Mouse (Mus musculus) G1E (cell line): ENCODE measurements around the gene Ebp. TPM values are rescaled to one million over a fixed set of nuclear protein-coding genes. Genes with fewer than 3 reads are reported as not detected.

ENCODE experiments used
- ATAC-seq: 2 replicates; pipeline ENCODE4 v1.8.0; 2016; ENCODE audit warnings: mild to moderate bottlenecking; ENCODE audit not compliant: insufficient number of reproducible peaks, poor library complexity, low FRiP score, severe bottlenecking; ENCODE audit errors: extremely low read depth
- DNase-seq: peaks from one replicate; pipeline ENCODE4 v3.0.0; 2012; ENCODE audit warnings: low spot score
- H3K27me3 ChIP-seq: 2 replicates; pipeline ENCODE4 v1.6.1; 2012; ENCODE audit warnings: mild to moderate bottlenecking, low read length, inconsistent platforms; ENCODE audit not compliant: insufficient read depth
- H3K36me3 ChIP-seq: replicated peaks from 2 replicates; pipeline ENCODE3; 2012; ENCODE audit warnings: mild to moderate bottlenecking, inconsistent platforms
- H3K4me1 ChIP-seq: 2 replicates; pipeline ENCODE4 v1.6.1; 2012; ENCODE audit warnings: low read depth, low read length, inconsistent platforms, mixed read lengths; ENCODE audit not compliant: insufficient read depth
- H3K4me3 ChIP-seq: 2 replicates; pipeline ENCODE4 v1.5.1; 2012; ENCODE audit warnings: low read depth, mild to moderate bottlenecking, inconsistent platforms, low read length, moderate library complexity, mixed read lengths
- H3K9me3 ChIP-seq: replicated peaks from 2 replicates; pipeline ENCODE4 v1.6.1; 2012; ENCODE audit warnings: inconsistent platforms
- CTCF ChIP-seq: IDR thresholded peaks from 2 replicates; pipeline ENCODE4 v1.5.1; 2012; ENCODE audit warnings: low read depth, low read length, inconsistent platforms, mixed read lengths
- GATA1 ChIP-seq: IDR thresholded peaks from 2 replicates; pipeline ENCODE4 v1.6.1; 2012; ENCODE audit warnings: borderline replicate concordance, low read length, inconsistent platforms, mixed read lengths
- GATA2 ChIP-seq: IDR thresholded peaks from 2 replicates; pipeline ENCODE4 v1.6.1; 2012; ENCODE audit warnings: low read depth, low read length, inconsistent platforms, borderline replicate concordance
- POLR2AphosphoS5 ChIP-seq: IDR thresholded peaks from 2 replicates; pipeline ENCODE4 v1.6.1; 2012; ENCODE audit warnings: low read depth, low read length, inconsistent platforms; ENCODE audit not compliant: insufficient replicate concordance
- TAL1 ChIP-seq: conservative IDR thresholded peaks from 2 replicates; pipeline ENCODE4 v1.6.1; 2012; ENCODE audit warnings: low read depth, low read length, inconsistent platforms, mixed read lengths
- polyA plus RNA-seq: library from polyadenylated mRNA; stranded (reverse); fragments of >175 nt; gene quantifications from 2 replicates; pipeline ENCODE4 v1.2.3, GENCODE M21; 2012
- total RNA-seq, 2 experiments: library from RNA; stranded (forward) in 1 of 2; stranded (reverse) in 1 of 2; fragments of 200-1000 nt in 1 of 2; fragments of >200 nt in 1 of 2; fragmentation: Nextera tagmentation in 1 of 2; gene quantifications; 2 replicates each; pipeline ENCODE4 v1.2.3; 2014 to 2017

Gene Ebp
- total and polyA plus RNA-seq, 3 experiments, result 2.3 to 52.7 (median 17.1) TPM

GRCm38 (mm10) chrX:8175504-8176385 is 17.6 kb downstream of the Ebp start, which contains the start of gene Tbc1d25:
Tbc1d25 (minus strand) TSS chrX:8176181.
- TF ChIP-seq GATA2 (no peak), GATA1 (no peak), TAL1 (no peak), POLR2AphosphoS5 (no peak), CTCF (no peak)
- Histone ChIP-seq H3K36me3 (peaks cover 29% of the 10 kb centered on the region), H3K27me3 (no peaks in the 10 kb centered on the region), H3K4me1 (peaks cover 13% of the 10 kb centered on the region; the same call in 1 of the 2 replicates), H3K4me3 (peak within 1 kb of the TSS; percentile 82), H3K9me3 (no peaks in the 10 kb centered on the region)
- peak; percentile 70 for ATAC-seq
- peak; percentile 71 for DNase-seq

GRCm38 (mm10) chrX:8175169-8175503 is 18.2 kb downstream of the Ebp start:
- no peak for TF ChIP-seq CTCF
- no peak for TF ChIP-seq POLR2AphosphoS5
- TF ChIP-seq GATA2, result no peak
- no peak for TF ChIP-seq TAL1
- TF ChIP-seq GATA1, result no peak
- DNase-seq (peak; percentile 27), ATAC-seq (no peak)
- Histone ChIP-seq H3K27me3 (no peaks in the 10 kb centered on the region), H3K9me3 (no peaks in the 10 kb centered on the region), H3K36me3 (peaks cover 35% of the 10 kb centered on the region), H3K4me3 (peak overlapping the region; percentile 82), H3K4me1 (peaks cover 13% of the 10 kb centered on the region; the same call in 1 of the 2 replicates)

GRCm38 (mm10) chrX:8167716-8168647 is 25.3 kb downstream of the Ebp start:
- no peak for DNase-seq
- TF ChIP-seq TAL1 (no peak), POLR2AphosphoS5 (no peak), GATA1 (no peak), CTCF (no peak), GATA2 (no peak)

GRCm38 (mm10) chrX:8164471-8164870 is 28.8 kb downstream of the Ebp start:
- TF ChIP-seq POLR2AphosphoS5 (no peak), GATA2 (no peak), CTCF (no peak), TAL1 (no peak), GATA1 (no peak)
- ATAC-seq, result no peak
- H3K9me3 ChIP-seq, result no peaks in the 10 kb centered on the region
- DNase-seq, result no peak
- no peaks in the 10 kb centered on the region for H3K4me1 ChIP-seq
- no peak overlapping the region for H3K4me3 ChIP-seq
- H3K27me3 ChIP-seq, result no peaks in the 10 kb centered on the region
- peaks cover 65% of the 10 kb centered on the region for H3K36me3 ChIP-seq

More at GRCm38 (mm10) chrX:8167716-8168647, 25.3 kb downstream of the Ebp start:
- Histone ChIP-seq H3K4me3 (no peak overlapping the region), H3K27me3 (no peaks in the 10 kb centered on the region), H3K9me3 (no peaks in the 10 kb centered on the region), H3K4me1 (no peaks in the 10 kb centered on the region; the same call in 1 of the 2 replicates), H3K36me3 (peaks cover 70% of the 10 kb centered on the region)
- ATAC-seq, result no peak

GRCm38 (mm10) chrX:8163076-8163475 is 30.2 kb downstream of the Ebp start:
- Histone ChIP-seq H3K4me1 (no peaks in the 10 kb centered on the region), H3K27me3 (no peaks in the 10 kb centered on the region), H3K36me3 (peaks cover 63% of the 10 kb centered on the region), H3K9me3 (no peaks in the 10 kb centered on the region), H3K4me3 (no peak overlapping the region)
- TF ChIP-seq GATA1 (no peak), TAL1 (no peak), CTCF (no peak), POLR2AphosphoS5 (no peak), GATA2 (no peak)
- DNase-seq (no peak), ATAC-seq (no peak)

- TF ChIP-seq GATA2 (no peak), CTCF (no peak), POLR2AphosphoS5 (no peak), TAL1 (no peak), GATA1 (no peak)
- Histone ChIP-seq H3K27me3 (no peaks in the 10 kb centered on the region), H3K9me3 (no peaks in the 10 kb centered on the region), H3K4me3 (peak within 1 kb of the TSS; percentile 79), H3K4me1 (peaks cover 51% of the 10 kb centered on the region), H3K36me3 (peaks cover 41% of the 10 kb centered on the region)
- ATAC-seq, result peak; percentile 63
- DNase-seq, result peak; percentile 69
Measured at GRCm38 (mm10) chrX:8145153-8145991, 47.9 kb downstream of the Ebp start, which contains the start of gene Rbm3. Rbm3 (minus strand) TSS chrX:8145880.
